Mouse (Mus musculus): ENCODE results near the gene Ubb. TPM values are rescaled to one million over a fixed set of nuclear protein-coding genes. Genes with fewer than 3 reads are reported as not detected.
A peak's percentile ranks its signal among the peaks of the same experiment; 100 is the strongest.
"Not testable (repeated sequence)": the region's sequence is repeated elsewhere in the genome, so short reads cannot be mapped to it uniquely, and the experiment has no call there.

Gene Ubb
- 2,677 and 2,901 TPM in 2 replicates for polyA plus RNA-seq (2014; fragmentation: Nextera tagmentation; extraction: Ambion mirVana)

DNA sequence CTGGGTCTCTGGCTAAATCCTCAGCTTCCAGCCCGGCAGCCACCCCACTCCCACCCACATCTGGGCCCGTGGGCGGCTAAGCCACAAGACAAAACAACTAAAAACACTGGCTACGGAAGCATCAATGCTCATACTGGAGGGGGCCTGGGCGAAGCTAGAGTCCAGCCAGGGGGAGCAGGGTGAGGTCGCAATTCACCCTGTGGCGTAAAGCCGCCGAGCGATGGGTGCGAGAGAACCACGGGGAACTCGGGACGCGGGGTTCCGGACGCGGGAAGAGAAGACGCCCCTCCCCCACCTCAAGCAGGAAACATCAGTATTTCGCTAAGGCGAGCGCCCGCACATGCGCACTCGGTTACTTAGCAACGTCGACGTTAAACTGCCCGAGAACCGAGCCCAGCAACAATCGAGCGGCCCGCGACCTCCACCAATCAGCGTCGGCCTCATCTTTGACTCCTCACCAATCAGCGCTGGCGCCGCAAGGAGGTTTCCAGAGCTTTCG, at the start of gene Ubb:
TSS of gene Ubb (plus strand) at position 445 of the 499 bp plus-strand sequence.
- Histone ChIP-seq H3K36me3 (ENCODE audit: control insufficient read depth, insufficient read depth, low read length) (peaks cover 8% of the 10 kb centered on the region; the same call in 1 of the 2 replicates), H3K4me1 (ENCODE audit: control insufficient read depth, insufficient read depth, low read length) (peaks cover 17% of the 10 kb centered on the region), H3K27me3 (ENCODE audit: control insufficient read depth, insufficient read depth, low read length) (no peaks in the 10 kb centered on the region), H3K9ac (ENCODE audit: low read depth, low read length) (peak within 1 kb of the TSS; percentile 86), H3K9me3 (replicated peaks; ENCODE audit: control insufficient read depth, low read length) (no peaks in the 10 kb centered on the region), H3K4me3 (ENCODE audit: low read depth, low read length) (peak within 1 kb of the TSS; percentile 79), H3K4me2 (peak within 1 kb of the TSS; percentile 84), H3K27ac (ENCODE audit: low read depth, low read length) (peak within 1 kb of the TSS; percentile 95)
- WGBS (ENCODE audit: insufficient replicate concordance), result under 1% methylated on average over 40 of the region's 40 CpGs
- peak; percentile 94 for ATAC-seq (replicated peaks; ENCODE audit: insufficient number of reproducible peaks, low FRiP score, low TSS enrichment)

DNA sequence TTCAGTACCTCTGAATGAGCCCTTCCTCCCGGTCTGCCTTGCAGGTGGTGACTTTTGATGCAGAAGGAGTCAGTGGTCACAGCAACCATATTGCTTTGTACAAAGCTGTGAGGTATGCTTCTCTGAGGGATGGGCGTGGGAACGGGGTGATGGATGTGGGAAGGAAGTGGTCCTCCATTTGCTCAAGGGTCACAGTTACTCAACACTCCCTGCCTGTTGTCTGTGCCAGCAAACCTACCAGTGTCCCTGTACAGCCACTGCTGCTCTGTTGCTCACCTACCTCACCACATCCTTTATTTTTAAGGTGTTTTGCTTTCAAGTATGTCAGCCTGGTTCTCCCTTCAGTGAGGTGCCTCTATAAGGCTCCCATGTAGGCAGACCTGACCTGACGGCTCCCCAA, 43.3 kb upstream of the Ubb start:
- Histone ChIP-seq H3K27ac (ENCODE audit: low read depth, low read length) (no peak overlapping the region), H3K36me3 (ENCODE audit: control insufficient read depth, insufficient read depth, low read length) (no peaks in the 10 kb centered on the region; the same call in 1 of the 2 replicates), H3K4me1 (ENCODE audit: control insufficient read depth, insufficient read depth, low read length) (no peaks in the 10 kb centered on the region), H3K4me3 (ENCODE audit: low read depth, low read length) (no peak overlapping the region), H3K9me3 (replicated peaks; ENCODE audit: control insufficient read depth, low read length) (no peaks in the 10 kb centered on the region), H3K4me2 (no peak overlapping the region), H3K9ac (ENCODE audit: low read depth, low read length) (no peak overlapping the region), H3K27me3 (ENCODE audit: control insufficient read depth, insufficient read depth, low read length) (no peaks in the 10 kb centered on the region)
- WGBS (ENCODE audit: insufficient replicate concordance), result 85% methylated on average over 4 of the region's 4 CpGs
- no peak for ATAC-seq (replicated peaks; ENCODE audit: insufficient number of reproducible peaks, low FRiP score, low TSS enrichment)

DNA sequence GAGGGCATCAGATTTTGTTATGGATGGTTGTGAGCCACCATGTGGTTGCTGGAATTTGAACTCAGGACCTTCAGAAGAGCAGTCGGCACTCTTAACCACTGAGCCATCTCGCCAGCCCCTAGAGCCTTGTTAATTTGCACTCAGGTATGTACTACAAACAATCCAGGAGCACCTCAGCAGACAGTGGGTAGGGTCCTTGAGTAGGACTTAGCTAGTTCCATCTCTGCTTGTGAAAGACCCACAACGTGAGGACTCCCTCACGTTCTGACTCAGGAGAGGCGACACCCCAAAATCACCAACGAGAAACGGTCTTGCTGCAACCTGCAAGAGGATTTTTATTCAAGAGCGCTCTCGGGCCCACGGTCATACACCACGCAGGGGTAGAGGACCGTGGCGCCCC, 42.6 kb upstream of the Ubb start:
- H3K36me3 ChIP-seq (ENCODE audit: control insufficient read depth, insufficient read depth, low read length); H3K4me2 ChIP-seq; H3K4me3 ChIP-seq (ENCODE audit: low read depth, low read length); H3K9me3 ChIP-seq (replicated peaks; ENCODE audit: control insufficient read depth, low read length); ATAC-seq (replicated peaks; ENCODE audit: insufficient number of reproducible peaks, low FRiP score, low TSS enrichment); H3K9ac ChIP-seq (ENCODE audit: low read depth, low read length); H3K27ac ChIP-seq (ENCODE audit: low read depth, low read length); H3K4me1 ChIP-seq (ENCODE audit: control insufficient read depth, insufficient read depth, low read length); H3K27me3 ChIP-seq (ENCODE audit: control insufficient read depth, insufficient read depth, low read length): not testable (repeated sequence)
- 95% methylated on average over 13 of the region's 13 CpGs for WGBS (ENCODE audit: insufficient replicate concordance)

DNA sequence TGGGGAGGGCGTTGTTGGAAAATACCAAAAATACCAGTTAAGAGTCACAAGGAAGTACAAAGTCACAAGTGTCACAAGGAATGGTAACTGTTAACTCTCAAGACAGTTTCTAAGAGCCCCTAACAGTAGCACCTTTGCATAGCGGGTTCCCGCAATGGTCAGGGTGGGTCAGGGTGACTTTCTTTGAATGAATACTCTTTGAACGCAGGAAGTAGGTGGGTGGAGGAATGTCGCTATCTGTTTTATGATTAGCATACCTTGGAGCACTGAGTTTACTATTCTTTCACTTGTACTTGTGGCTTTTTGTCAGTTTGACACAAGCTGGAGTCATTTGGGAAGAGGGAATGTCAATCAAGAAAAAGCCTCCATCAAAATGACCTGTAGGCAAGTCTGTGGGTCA, 42.2 kb upstream of the Ubb start:
- not testable (repeated sequence) for H3K36me3 ChIP-seq (ENCODE audit: control insufficient read depth, insufficient read depth, low read length); H3K4me3 ChIP-seq (ENCODE audit: low read depth, low read length); H3K27me3 ChIP-seq (ENCODE audit: control insufficient read depth, insufficient read depth, low read length); H3K4me2 ChIP-seq; ATAC-seq (replicated peaks; ENCODE audit: insufficient number of reproducible peaks, low FRiP score, low TSS enrichment); H3K9ac ChIP-seq (ENCODE audit: low read depth, low read length); H3K4me1 ChIP-seq (ENCODE audit: control insufficient read depth, insufficient read depth, low read length); H3K9me3 ChIP-seq (replicated peaks; ENCODE audit: control insufficient read depth, low read length); H3K27ac ChIP-seq (ENCODE audit: low read depth, low read length)
- WGBS (ENCODE audit: insufficient replicate concordance), result 87% methylated on average over 5 of the region's 5 CpGs

DNA sequence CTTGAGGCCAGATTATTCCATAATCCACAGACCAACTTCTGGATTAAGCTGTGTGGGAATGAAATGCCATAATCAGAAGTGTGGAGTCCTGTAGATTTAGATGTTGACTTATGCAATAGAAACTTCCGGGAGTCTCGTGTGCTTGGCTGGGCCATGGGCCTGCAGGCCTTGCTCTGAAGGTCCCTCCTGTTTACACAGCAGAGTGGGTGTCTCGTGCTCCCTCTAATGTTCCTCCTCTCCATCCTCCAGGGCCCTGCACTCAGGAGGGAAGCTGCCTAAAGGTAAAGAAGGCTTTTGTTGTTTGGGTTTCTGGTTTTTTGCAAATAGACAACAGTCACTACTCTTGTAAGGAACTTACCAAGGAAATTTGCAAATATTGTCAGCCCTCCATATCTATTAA, 41.4 kb upstream of the Ubb start:
- no peak for ATAC-seq (replicated peaks; ENCODE audit: insufficient number of reproducible peaks, low FRiP score, low TSS enrichment)
- Histone ChIP-seq H3K9ac (ENCODE audit: low read depth, low read length) (no peak overlapping the region), H3K4me2 (no peak overlapping the region), H3K4me3 (ENCODE audit: low read depth, low read length) (no peak overlapping the region), H3K27me3 (ENCODE audit: control insufficient read depth, insufficient read depth, low read length) (no peaks in the 10 kb centered on the region), H3K27ac (ENCODE audit: low read depth, low read length) (no peak overlapping the region), H3K4me1 (ENCODE audit: control insufficient read depth, insufficient read depth, low read length) (no peaks in the 10 kb centered on the region), H3K36me3 (ENCODE audit: control insufficient read depth, insufficient read depth, low read length) (no peaks in the 10 kb centered on the region; the same call in 1 of the 2 replicates), H3K9me3 (replicated peaks; ENCODE audit: control insufficient read depth, low read length) (no peaks in the 10 kb centered on the region)
- 71% methylated on average over 3 of the region's 3 CpGs for WGBS (ENCODE audit: insufficient replicate concordance)

DNA sequence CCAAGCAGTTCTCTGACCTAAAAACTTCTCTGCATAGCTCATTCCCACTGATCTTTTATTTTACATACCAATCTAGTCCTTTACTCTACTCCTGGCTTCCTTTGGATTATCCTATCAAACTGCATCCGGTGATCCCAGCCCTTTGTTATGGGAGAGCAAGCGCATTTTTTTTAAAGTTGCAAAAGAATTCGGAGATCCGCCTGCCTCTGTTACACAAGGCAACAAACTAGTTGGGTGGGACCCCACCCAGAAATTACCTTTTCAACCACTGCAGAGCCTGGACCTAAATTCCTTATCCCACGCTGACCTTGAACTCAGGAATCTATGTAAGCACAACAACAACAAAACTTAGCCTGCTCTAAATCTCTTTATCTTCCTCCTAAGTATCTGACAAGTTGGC, 40.0 kb upstream of the Ubb start:
- H3K4me3 ChIP-seq (ENCODE audit: low read depth, low read length), result no peak overlapping the region
- no peak overlapping the region for H3K27ac ChIP-seq (ENCODE audit: low read depth, low read length)
- no peak overlapping the region for H3K4me2 ChIP-seq
- no peak overlapping the region for H3K9ac ChIP-seq (ENCODE audit: low read depth, low read length)
- no peaks in the 10 kb centered on the region for H3K9me3 ChIP-seq (replicated peaks; ENCODE audit: control insufficient read depth, low read length)
- H3K4me1 ChIP-seq (ENCODE audit: control insufficient read depth, insufficient read depth, low read length), result no peaks in the 10 kb centered on the region
- no peaks in the 10 kb centered on the region; the same call in 1 of the 2 replicates for H3K36me3 ChIP-seq (ENCODE audit: control insufficient read depth, insufficient read depth, low read length)
- WGBS (ENCODE audit: insufficient replicate concordance), result 79% methylated on average over 5 of the region's 5 CpGs
- ATAC-seq (replicated peaks; ENCODE audit: insufficient number of reproducible peaks, low FRiP score, low TSS enrichment), result no peak
- no peaks in the 10 kb centered on the region for H3K27me3 ChIP-seq (ENCODE audit: control insufficient read depth, insufficient read depth, low read length)

DNA sequence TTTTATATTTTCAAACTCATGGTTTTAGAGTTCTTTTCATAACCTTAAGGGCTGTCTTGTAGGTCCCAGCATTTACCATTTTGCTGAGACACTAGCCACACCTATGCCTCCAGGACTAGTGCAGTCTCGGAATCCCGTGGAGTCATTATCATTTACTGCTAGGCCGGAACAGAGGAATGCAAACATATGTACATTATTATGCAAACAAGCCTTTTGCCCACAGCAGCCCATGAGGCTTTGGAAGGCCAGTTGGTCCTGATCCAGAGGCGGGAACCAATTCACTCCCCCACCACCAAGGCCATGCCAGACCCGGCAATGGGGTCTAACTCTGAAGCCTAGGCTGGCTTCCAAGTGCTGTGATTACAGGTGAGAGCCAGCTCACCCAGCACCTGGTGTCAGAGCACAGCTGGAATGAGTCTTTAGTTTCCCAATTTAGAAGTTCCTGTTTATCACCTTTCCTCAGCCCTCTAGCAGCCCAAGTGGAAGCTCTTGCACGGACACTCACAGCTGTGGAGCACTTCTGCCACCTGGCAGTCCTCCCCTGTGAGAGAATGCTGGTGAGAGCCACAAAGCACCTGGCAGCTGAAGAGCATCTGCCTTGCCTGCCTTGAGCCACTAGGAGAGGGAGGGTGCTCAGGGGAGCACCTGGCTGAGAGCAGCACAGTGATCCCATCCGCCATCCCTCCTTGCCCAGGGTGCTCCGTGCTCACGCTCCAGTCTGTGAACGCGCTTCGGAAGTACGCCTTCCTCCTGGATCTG, 39.3 kb upstream of the Ubb start:
- no peaks in the 10 kb centered on the region for H3K36me3 ChIP-seq (ENCODE audit: control insufficient read depth, insufficient read depth, low read length)
- H3K27ac ChIP-seq (ENCODE audit: low read depth, low read length), result no peak overlapping the region
- H3K9me3 ChIP-seq (replicated peaks; ENCODE audit: control insufficient read depth, low read length), result no peaks in the 10 kb centered on the region
- H3K9ac ChIP-seq (ENCODE audit: low read depth, low read length), result no peak overlapping the region
- no peak for ATAC-seq (replicated peaks; ENCODE audit: insufficient number of reproducible peaks, low FRiP score, low TSS enrichment)
- 81% methylated on average over 13 of the region's 13 CpGs for WGBS (ENCODE audit: insufficient replicate concordance)
- H3K4me2 ChIP-seq, result no peak overlapping the region
- no peaks in the 10 kb centered on the region for H3K27me3 ChIP-seq (ENCODE audit: control insufficient read depth, insufficient read depth, low read length)
- no peak overlapping the region for H3K4me3 ChIP-seq (ENCODE audit: low read depth, low read length)
- H3K4me1 ChIP-seq (ENCODE audit: control insufficient read depth, insufficient read depth, low read length), result no peaks in the 10 kb centered on the region

DNA sequence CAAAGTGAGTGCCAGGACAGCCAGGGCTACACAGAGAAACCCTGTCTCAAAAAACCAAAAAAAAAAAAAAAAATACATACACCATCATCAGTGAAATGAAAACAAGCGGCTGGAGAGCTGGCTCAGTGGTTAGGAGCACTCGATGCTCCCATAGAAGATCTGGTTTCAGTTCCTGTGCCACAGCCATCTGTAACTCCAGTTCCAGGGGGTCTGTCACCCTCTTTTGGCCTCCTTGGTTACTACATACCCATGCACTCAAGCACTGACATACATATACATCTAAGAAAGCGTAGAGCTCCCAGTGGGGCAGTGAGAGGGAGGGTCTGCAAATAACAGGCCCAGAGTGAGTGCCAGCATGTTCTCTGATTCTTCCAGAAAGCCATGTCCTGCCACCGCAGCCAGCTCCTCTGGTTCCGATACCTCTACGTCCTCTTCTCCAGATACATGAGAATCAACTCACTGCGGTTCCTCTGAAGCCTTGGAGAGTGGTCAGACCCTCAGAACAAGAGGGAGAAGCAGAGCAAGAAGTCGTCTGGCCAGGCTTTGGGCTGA, 38.4 kb upstream of the Ubb start:
- Histone ChIP-seq H3K4me2 (no peak overlapping the region), H3K9me3 (replicated peaks; ENCODE audit: control insufficient read depth, low read length) (no peaks in the 10 kb centered on the region), H3K27ac (ENCODE audit: low read depth, low read length) (no peak overlapping the region), H3K36me3 (ENCODE audit: control insufficient read depth, insufficient read depth, low read length) (no peaks in the 10 kb centered on the region), H3K9ac (ENCODE audit: low read depth, low read length) (no peak overlapping the region), H3K27me3 (ENCODE audit: control insufficient read depth, insufficient read depth, low read length) (no peaks in the 10 kb centered on the region), H3K4me1 (ENCODE audit: control insufficient read depth, insufficient read depth, low read length) (no peaks in the 10 kb centered on the region), H3K4me3 (ENCODE audit: low read depth, low read length) (no peak overlapping the region)
- 83% methylated on average over 8 of the region's 8 CpGs for WGBS (ENCODE audit: insufficient replicate concordance)
- ATAC-seq (replicated peaks; ENCODE audit: insufficient number of reproducible peaks, low FRiP score, low TSS enrichment), result no peak

Data from heart, embryonic 11.5 days (tissue).